In the genomic region with DNA sequence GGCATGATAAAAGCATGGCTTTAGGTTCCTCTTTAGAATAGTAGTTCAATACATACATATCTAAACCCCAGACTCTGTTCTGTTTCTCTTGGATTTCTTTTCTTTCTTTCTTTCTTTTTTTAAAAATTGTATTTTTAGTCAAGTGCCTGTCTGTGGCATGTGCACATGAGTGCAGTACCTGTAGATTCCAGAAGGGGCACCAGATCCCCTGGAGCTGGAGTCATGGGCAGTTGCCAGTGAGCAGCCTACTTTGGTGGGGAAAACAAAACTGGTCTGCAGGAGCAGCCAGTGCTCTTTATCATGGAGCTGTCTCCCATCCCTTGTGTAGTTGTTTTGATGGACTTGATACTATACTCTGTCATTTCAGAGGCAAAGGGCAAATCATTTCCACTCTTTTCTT, we compare ENCODE assay signal across 1 mouse cellular context.
TF ChIP-seq lines count a peak whose summit lies in the region.

No protein-coding gene starts in this region.

TF ChIP-seq in MEL, 35 proteins besides CTCF, POLR2A, EP300 and RAD21 (continued from another document):
- TF ChIP-seq MAZ (IDR thresholded peaks at IDR 0.05; ENCODE audit: low read depth, low read length) (no peak), TAL1 (IDR thresholded peaks at IDR 0.05; ENCODE audit: low read length) (no peak), SMC3 (IDR thresholded peaks at IDR 0.05; ENCODE audit: low read depth, low read length) (no peak), ZC3H11A (IDR thresholded peaks at IDR 0.05; ENCODE audit: low read depth, low read length) (no peak), UBTF (IDR thresholded peaks at IDR 0.05; ENCODE audit: borderline replicate concordance, insufficient read depth, low read depth, low read length) (no peak), NRF1 (IDR thresholded peaks at IDR 0.05; ENCODE audit: insufficient read depth, low read depth, low read length, poor library complexity, severe bottlenecking) (no peak), KAT2A (conservative IDR thresholded peaks at IDR 0.05; ENCODE audit: low read depth, low read length) (no peak)
